Mouse (Mus musculus) C2C12 (cell line): ENCODE measurements at regions not wholly inside any gene's neighbourhood (a gene's known extent, or its start where the extent isn't known, plus 50 kb on each side); places are given as distances from the start of the nearest gene placed in this dataset.

Experiments used
- H3K27me3 ChIP-seq: one replicate; pipeline ENCODE4 v1.6.1; 2011; ENCODE audit not compliant: control insufficient read depth, insufficient read depth, insufficient read length
- H3K36me3 ChIP-seq: one replicate; pipeline ENCODE4 v1.6.1; 2011; ENCODE audit not compliant: control insufficient read depth, insufficient read depth
- H3K4me3 ChIP-seq: one replicate; pipeline ENCODE4 v1.5.1; 2011; ENCODE audit warnings: mild to moderate bottlenecking, control low read depth; ENCODE audit not compliant: poor library complexity, insufficient read depth, severe bottlenecking
- H3K79me2 ChIP-seq: one replicate; pipeline ENCODE4 v1.6.1; 2011; ENCODE audit not compliant: control insufficient read depth, insufficient read depth
- H3K79me3 ChIP-seq: one replicate; pipeline ENCODE4 v1.6.1; 2011; ENCODE audit warnings: low read depth, control low read depth
- H3ac ChIP-seq: one replicate; pipeline ENCODE3; 2011; ENCODE audit warnings: low read depth; ENCODE audit not compliant: control insufficient read depth, insufficient read length
- CEBPB ChIP-seq: IDR thresholded peaks from one replicate; pipeline ENCODE4 v1.6.1; 2011; ENCODE audit warnings: low read depth, mild to moderate bottlenecking, control low read depth, moderate library complexity
- CTCF ChIP-seq: IDR thresholded peaks from one replicate; pipeline ENCODE4 v1.5.1; 2011; ENCODE audit not compliant: control insufficient read depth, insufficient read depth, insufficient read length
- FOSL1 ChIP-seq: IDR thresholded peaks from one replicate; pipeline ENCODE4 v1.8.0; 2011; ENCODE audit warnings: mild to moderate bottlenecking, low read length; ENCODE audit not compliant: poor library complexity, insufficient read depth, severe bottlenecking
- MAX ChIP-seq: IDR thresholded peaks from one replicate; pipeline ENCODE4 v1.6.1; 2011; ENCODE audit warnings: mild to moderate bottlenecking, control low read depth
- MYOD1 ChIP-seq: IDR thresholded peaks from one replicate; pipeline ENCODE4 v1.6.1; 2011; ENCODE audit warnings: low read depth; ENCODE audit not compliant: control insufficient read depth, insufficient read length
- MYOG ChIP-seq: IDR thresholded peaks from one replicate; pipeline ENCODE4 v1.6.1; 2011; ENCODE audit not compliant: control insufficient read depth, insufficient read length; ENCODE audit errors: extremely low read depth
- USF1 ChIP-seq: IDR thresholded peaks from one replicate; pipeline ENCODE4 v1.6.1; 2011; ENCODE audit warnings: low read depth, mild to moderate bottlenecking, control low read depth, moderate library complexity

GRCm38 (mm10) chr12:56055382-56055781, 219.3 kb downstream of the Brms1l start:
- Histone ChIP-seq H3K4me3 (no peak overlapping the region), H3K79me2 (no peaks in the 10 kb centered on the region), H3K36me3 (no peaks in the 10 kb centered on the region), H3ac (no peak overlapping the region), H3K79me3 (no peaks in the 10 kb centered on the region), H3K27me3 (no peaks in the 10 kb centered on the region)
- no peak for TF ChIP-seq USF1

- Histone ChIP-seq H3K79me2 (no peaks in the 10 kb centered on the region), H3K36me3 (no peaks in the 10 kb centered on the region), H3K4me3 (no peak overlapping the region), H3K27me3 (no peaks in the 10 kb centered on the region), H3K79me3 (no peaks in the 10 kb centered on the region), H3ac (no peak overlapping the region)
- TF ChIP-seq MAX (no peak), CEBPB (no peak), MYOG (no peak), MYOD1 (no peak)
Measured at GRCm38 (mm10) chr12:56046050-56046449, 209.9 kb downstream of the Brms1l start.

- H3K79me2 ChIP-seq, result no peaks in the 10 kb centered on the region
- H3K27me3 ChIP-seq, result no peaks in the 10 kb centered on the region
- no peak overlapping the region for H3K4me3 ChIP-seq
- no peaks in the 10 kb centered on the region for H3K36me3 ChIP-seq
- no peak for TF ChIP-seq USF1
- TF ChIP-seq CTCF, result no peak
- TF ChIP-seq FOSL1, result no peak
- TF ChIP-seq MAX, result no peak
- TF ChIP-seq CEBPB, result no peak
- no peak for TF ChIP-seq MYOD1
- TF ChIP-seq MYOG, result no peak
- no peaks in the 10 kb centered on the region for H3K79me3 ChIP-seq
- H3ac ChIP-seq, result no peak overlapping the region
Measured at GRCm38 (mm10) chr12:56020954-56021514, 184.9 kb downstream of the Brms1l start.

GRCm38 (mm10) chr12:56020547-56020946, 184.4 kb downstream of the Brms1l start:
- Histone ChIP-seq H3K79me3 (no peaks in the 10 kb centered on the region), H3K4me3 (no peak overlapping the region), H3K27me3 (no peaks in the 10 kb centered on the region), H3ac (no peak overlapping the region), H3K36me3 (no peaks in the 10 kb centered on the region), H3K79me2 (no peaks in the 10 kb centered on the region)
- TF ChIP-seq MYOD1 (no peak), MYOG (no peak), USF1 (no peak), CEBPB (no peak), FOSL1 (no peak), CTCF (no peak), MAX (no peak)

- TF ChIP-seq CEBPB, result no peak
- no peak for TF ChIP-seq FOSL1
- no peak for TF ChIP-seq MYOD1
- no peak for TF ChIP-seq USF1
- no peak for TF ChIP-seq CTCF
- TF ChIP-seq MYOG, result no peak
- no peak for TF ChIP-seq MAX
- Histone ChIP-seq H3K79me3 (no peaks in the 10 kb centered on the region), H3ac (no peak overlapping the region), H3K4me3 (no peak overlapping the region), H3K36me3 (no peaks in the 10 kb centered on the region), H3K79me2 (no peaks in the 10 kb centered on the region), H3K27me3 (no peaks in the 10 kb centered on the region)
Measured at GRCm38 (mm10) chr12:56009976-56010375, 173.9 kb downstream of the Brms1l start.

GRCm38 (mm10) chr12:56005846-56006245, 169.7 kb downstream of the Brms1l start:
- H3K79me2 ChIP-seq, result no peaks in the 10 kb centered on the region
- H3K79me3 ChIP-seq, result no peaks in the 10 kb centered on the region
- H3K27me3 ChIP-seq, result no peaks in the 10 kb centered on the region
- TF ChIP-seq MYOD1 (no peak), MAX (no peak), FOSL1 (no peak), USF1 (no peak), CTCF (no peak), MYOG (no peak), CEBPB (no peak)
- H3ac ChIP-seq, result no peak overlapping the region
- no peaks in the 10 kb centered on the region for H3K36me3 ChIP-seq
- no peak overlapping the region for H3K4me3 ChIP-seq
